Mouse (Mus musculus): ENCODE data around the gene Kmt2e. TPM values are rescaled to one million over a fixed set of nuclear protein-coding genes. Genes with fewer than 3 reads are reported as not detected.

Kmt2e gene
- polyA plus RNA-seq, 1 experiment from 2014 or later: 86.1 TPM

- WGBS: 28% methylated on average over 12 of the region's 12 CpGs
- H3K27ac ChIP-seq: peak overlapping the region; percentile 84
- peaks cover 82% of the 10 kb centered on the region for H3K4me1 ChIP-seq
- peak; percentile 58 for DNase-seq (ENCODE audit: extremely low spot score, low spot score)
- H3K9me3 ChIP-seq: no peaks in the 10 kb centered on the region
- peaks cover 43% of the 10 kb centered on the region for H3K36me3 ChIP-seq (replicated peaks)
- peak overlapping the region; percentile 20 for H3K4me3 ChIP-seq
- no peaks in the 10 kb centered on the region for H3K27me3 ChIP-seq (ENCODE audit: poor library complexity, severe bottlenecking)
These were observed 20.4 kb upstream of the Kmt2e start for GRCm38 (mm10) chr5:23413575-23414470.

DNA sequence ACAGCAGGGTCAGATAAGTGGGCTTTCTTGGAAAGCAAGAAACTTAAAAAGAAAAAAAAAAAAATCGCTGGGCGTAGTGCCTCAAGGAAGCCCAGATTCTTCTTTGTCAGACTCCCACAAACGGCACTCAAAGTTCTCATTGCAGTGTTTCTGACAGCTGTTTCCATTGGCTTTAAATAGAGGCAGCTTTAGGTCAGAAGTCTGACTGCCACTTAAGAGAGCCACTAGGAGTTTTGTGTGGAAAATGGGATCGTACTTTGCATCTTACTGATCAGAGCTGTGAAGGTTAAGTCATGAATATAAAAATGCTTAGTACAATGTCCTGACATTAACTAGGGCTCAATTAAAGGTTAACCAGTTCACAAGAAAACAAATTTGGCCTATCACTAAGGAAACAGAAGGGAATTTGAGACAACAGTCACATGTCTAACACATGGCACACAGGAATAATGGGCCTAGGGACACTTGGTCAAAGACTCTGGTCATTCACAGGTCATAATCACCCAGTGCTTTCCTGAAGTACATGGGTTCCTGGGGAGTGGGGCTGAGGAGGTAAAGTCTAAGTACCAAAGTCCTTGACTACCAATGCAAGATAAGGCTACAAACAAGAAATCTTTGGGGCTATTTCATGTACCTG lies 19.6 kb upstream of the Kmt2e start:
- Histone ChIP-seq H3K36me3 (replicated peaks) (peaks cover 36% of the 10 kb centered on the region), H3K4me1 (peaks cover 89% of the 10 kb centered on the region), H3K9me3 (no peaks in the 10 kb centered on the region), H3K27me3 (ENCODE audit: poor library complexity, severe bottlenecking) (no peaks in the 10 kb centered on the region), H3K27ac (peak overlapping the region; percentile 84), H3K4me3 (peak overlapping the region; percentile 20; the same call in 1 of the 2 replicates)
- WGBS: 29% methylated on average over 4 of the region's 4 CpGs
- no peak for DNase-seq (ENCODE audit: extremely low spot score, low spot score)

GRCm38 (mm10) chr5:23415571-23416285 lies 18.5 kb upstream of the Kmt2e start:
- 36% methylated on average over 7 of the region's 7 CpGs for WGBS
- H3K4me1 ChIP-seq: peaks cover 95% of the 10 kb centered on the region

GRCm38 (mm10) chr5:23416286-23416643 lies 18.0 kb upstream of the Kmt2e start:
- peaks cover 96% of the 10 kb centered on the region for H3K4me1 ChIP-seq
- no peaks in the 10 kb centered on the region for H3K27me3 ChIP-seq (ENCODE audit: poor library complexity, severe bottlenecking)
- H3K27ac ChIP-seq: no peak overlapping the region; the same call in 1 of the 2 replicates
- H3K36me3 ChIP-seq (replicated peaks): peaks cover 23% of the 10 kb centered on the region
- WGBS: 60% methylated on average over 6 of the region's 6 CpGs
- no peaks in the 10 kb centered on the region for H3K9me3 ChIP-seq
- DNase-seq (ENCODE audit: extremely low spot score, low spot score): no peak
- no peak overlapping the region for H3K4me3 ChIP-seq

More at GRCm38 (mm10) chr5:23415571-23416285, 18.5 kb upstream of the Kmt2e start:
- peak overlapping the region; percentile 51; the same call in 1 of the 2 replicates for H3K27ac ChIP-seq
- no peaks in the 10 kb centered on the region for H3K27me3 ChIP-seq (ENCODE audit: poor library complexity, severe bottlenecking)
- no peak overlapping the region for H3K4me3 ChIP-seq
- no peaks in the 10 kb centered on the region for H3K9me3 ChIP-seq
- DNase-seq (ENCODE audit: extremely low spot score, low spot score): no peak
- peaks cover 26% of the 10 kb centered on the region for H3K36me3 ChIP-seq (replicated peaks)

DNA sequence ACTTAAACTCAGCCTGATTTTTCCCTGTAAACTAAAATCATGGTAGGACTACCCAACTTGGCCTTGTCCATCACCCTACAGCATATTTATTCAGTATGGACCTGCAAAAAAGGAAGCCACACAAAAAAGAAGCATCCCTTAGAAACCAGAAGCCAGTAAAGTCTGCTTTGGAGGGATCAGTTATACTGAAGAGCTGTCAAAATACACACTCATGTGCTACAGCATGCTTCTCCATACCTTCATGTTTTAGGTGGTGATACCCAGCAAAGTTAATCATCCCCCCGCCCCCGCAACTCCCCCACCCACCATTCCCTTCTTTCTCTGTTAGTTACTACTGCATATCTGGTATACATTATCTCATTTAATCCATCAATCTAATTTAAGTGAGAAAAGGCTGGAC lies 16.5 kb upstream of the Kmt2e start:
- WGBS: 64% methylated on average over 2 of the region's 2 CpGs
- DNase-seq (ENCODE audit: extremely low spot score, low spot score): no peak
- Histone ChIP-seq H3K4me3 (peak overlapping the region; percentile 56), H3K27me3 (ENCODE audit: poor library complexity, severe bottlenecking) (no peaks in the 10 kb centered on the region), H3K36me3 (replicated peaks) (peaks cover 23% of the 10 kb centered on the region), H3K27ac (peak overlapping the region; percentile 88), H3K4me1 (peaks cover 82% of the 10 kb centered on the region), H3K9me3 (no peaks in the 10 kb centered on the region)

DNA sequence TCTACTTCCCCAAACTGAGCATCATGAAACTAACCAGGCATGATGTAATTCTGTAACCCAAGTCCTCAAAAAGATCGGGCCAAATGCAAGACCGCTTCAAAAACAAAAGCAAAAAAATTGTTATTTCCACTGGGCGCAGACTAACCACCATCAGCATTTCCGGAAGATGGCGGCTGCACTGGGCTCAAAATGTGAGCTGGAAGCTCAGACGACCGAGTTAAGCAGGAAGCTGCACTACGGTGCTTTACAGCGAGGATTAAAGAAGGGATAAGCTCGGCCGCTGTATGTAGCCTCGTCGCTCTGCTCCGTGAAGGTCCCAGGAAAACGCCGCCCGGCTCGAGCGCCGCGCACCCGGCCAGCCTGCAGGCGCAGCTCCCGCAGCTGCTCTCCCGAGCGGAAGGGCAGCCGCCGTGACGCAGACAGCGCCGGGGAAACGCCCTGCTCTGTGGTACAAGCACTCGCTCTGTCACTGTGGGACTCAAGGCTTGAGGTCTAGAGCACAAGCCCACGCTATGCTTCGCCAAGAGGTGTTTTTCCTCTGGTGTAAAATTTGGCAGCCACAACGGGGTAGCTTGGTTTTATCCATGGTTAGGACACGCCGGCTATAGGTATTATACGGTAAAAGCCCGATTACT lies 16.0 kb upstream of the Kmt2e start:
- peak; percentile 80 for DNase-seq (ENCODE audit: extremely low spot score, low spot score)
- under 1% methylated on average over 40 of the region's 40 CpGs for WGBS
- peak overlapping the region; percentile 88 for H3K27ac ChIP-seq
- peaks cover 28% of the 10 kb centered on the region for H3K36me3 ChIP-seq (replicated peaks)
- H3K9me3 ChIP-seq: no peaks in the 10 kb centered on the region
- H3K4me1 ChIP-seq: peaks cover 77% of the 10 kb centered on the region
- no peaks in the 10 kb centered on the region for H3K27me3 ChIP-seq (ENCODE audit: poor library complexity, severe bottlenecking)
- H3K4me3 ChIP-seq: peak overlapping the region; percentile 56

DNA sequence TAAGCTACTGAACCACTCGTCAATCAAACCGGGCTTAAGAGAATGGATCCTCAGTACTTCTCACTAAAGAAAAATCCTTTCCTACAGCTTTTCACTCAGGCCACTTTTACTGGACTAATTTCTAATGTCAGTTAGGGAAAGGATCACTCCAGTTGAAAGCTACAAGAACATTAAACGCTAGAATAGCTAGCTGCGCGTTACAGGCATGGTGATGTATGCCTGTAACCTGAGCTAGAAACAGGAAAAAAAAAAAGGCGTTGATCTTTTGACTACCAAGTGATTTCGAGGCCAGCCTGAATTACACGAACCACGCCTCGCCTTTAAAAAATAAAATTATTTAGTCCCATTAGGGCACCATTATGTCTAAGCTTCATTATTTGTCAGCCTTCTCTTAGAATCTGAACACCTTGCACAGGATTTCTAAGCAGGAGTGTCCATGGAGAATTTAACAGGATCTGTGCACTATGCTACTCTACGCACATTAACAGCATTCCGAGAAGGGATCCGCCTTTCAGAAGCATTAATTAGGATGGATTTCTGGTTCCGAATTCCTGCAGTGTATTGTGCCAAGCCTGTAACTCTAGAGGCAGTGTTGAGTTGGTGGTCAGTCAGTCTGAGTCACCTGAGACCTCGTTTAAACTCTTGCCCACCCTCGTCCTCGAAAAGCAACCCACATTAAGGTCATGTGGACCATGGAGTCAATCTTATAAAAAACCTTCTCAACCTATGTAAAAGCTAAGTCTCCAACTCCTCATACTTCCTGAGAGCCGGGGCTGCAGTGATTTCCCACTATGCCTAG lies 15.2 kb upstream of the Kmt2e start:
- peak overlapping the region; percentile 56 for H3K4me3 ChIP-seq
- H3K27me3 ChIP-seq (ENCODE audit: poor library complexity, severe bottlenecking): no peaks in the 10 kb centered on the region
- H3K36me3 ChIP-seq (replicated peaks): peaks cover 35% of the 10 kb centered on the region
- H3K27ac ChIP-seq: peak overlapping the region; percentile 88
- DNase-seq (ENCODE audit: extremely low spot score, low spot score): no peak
- 4% methylated on average over 18 of the region's 18 CpGs for WGBS
- no peaks in the 10 kb centered on the region for H3K9me3 ChIP-seq
- H3K4me1 ChIP-seq: peaks cover 69% of the 10 kb centered on the region

GRCm38 (mm10) chr5:23419616-23420170 lies 14.5 kb upstream of the Kmt2e start:
- no peak for DNase-seq (ENCODE audit: extremely low spot score, low spot score)
- Histone ChIP-seq H3K4me1 (peaks cover 62% of the 10 kb centered on the region), H3K4me3 (peak overlapping the region; percentile 56), H3K9me3 (no peaks in the 10 kb centered on the region), H3K36me3 (replicated peaks) (peaks cover 42% of the 10 kb centered on the region), H3K27ac (no peak overlapping the region), H3K27me3 (ENCODE audit: poor library complexity, severe bottlenecking) (no peaks in the 10 kb centered on the region)
- WGBS: 40% methylated on average over 7 of the region's 7 CpGs

GRCm38 (mm10) chr5:23420410-23420809 lies 13.8 kb upstream of the Kmt2e start:
- no peaks in the 10 kb centered on the region for H3K27me3 ChIP-seq (ENCODE audit: poor library complexity, severe bottlenecking)
- no peaks in the 10 kb centered on the region for H3K9me3 ChIP-seq
- 57% methylated on average over 1 of the region's 1 CpGs for WGBS
- H3K27ac ChIP-seq: no peak overlapping the region
- H3K4me1 ChIP-seq: peaks cover 55% of the 10 kb centered on the region
- peaks cover 49% of the 10 kb centered on the region for H3K36me3 ChIP-seq (replicated peaks)
- DNase-seq (ENCODE audit: extremely low spot score, low spot score): no peak
- no peak overlapping the region for H3K4me3 ChIP-seq

- H3K4me3 ChIP-seq: no peak overlapping the region
- H3K27me3 ChIP-seq (ENCODE audit: poor library complexity, severe bottlenecking): no peaks in the 10 kb centered on the region
- peaks cover 45% of the 10 kb centered on the region for H3K4me1 ChIP-seq
- H3K27ac ChIP-seq: no peak overlapping the region
- H3K36me3 ChIP-seq (replicated peaks): peaks cover 59% of the 10 kb centered on the region
- WGBS: 93% methylated on average over 2 of the region's 2 CpGs
- H3K9me3 ChIP-seq: no peaks in the 10 kb centered on the region
- no peak for DNase-seq (ENCODE audit: extremely low spot score, low spot score)
These were observed 12.8 kb upstream of the Kmt2e start for GRCm38 (mm10) chr5:23421440-23421839.

DNA sequence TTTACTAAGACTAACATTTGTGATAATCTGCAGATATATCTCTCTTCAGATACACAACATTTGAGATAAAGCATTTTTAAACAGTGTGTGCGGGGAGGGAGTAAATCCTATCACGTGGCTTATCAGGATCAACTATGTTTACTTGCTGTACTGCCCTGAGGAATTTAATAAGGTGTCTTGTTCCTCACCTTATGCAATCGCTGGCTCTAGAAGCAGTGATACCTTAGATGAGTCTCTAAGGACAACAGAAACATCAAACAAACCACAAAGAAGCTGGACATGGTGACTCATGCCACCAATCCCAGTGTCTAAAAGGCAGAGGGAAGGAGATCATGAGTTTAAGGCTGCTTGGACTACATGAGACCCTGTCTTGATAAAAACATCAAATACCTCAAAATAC lies 11.2 kb upstream of the Kmt2e start:
- H3K36me3 ChIP-seq (replicated peaks): peaks cover 63% of the 10 kb centered on the region

More for the DNA sequence above, 11.2 kb upstream of the Kmt2e start:
- no peak for DNase-seq (ENCODE audit: extremely low spot score, low spot score)
- Histone ChIP-seq H3K27ac (no peak overlapping the region), H3K4me1 (peaks cover 40% of the 10 kb centered on the region), H3K4me3 (no peak overlapping the region), H3K27me3 (ENCODE audit: poor library complexity, severe bottlenecking) (no peaks in the 10 kb centered on the region), H3K9me3 (no peaks in the 10 kb centered on the region)
- WGBS: 94% methylated on average over 3 of the region's 3 CpGs
